Mouse (Mus musculus): ENCODE results near the gene Lamc1.
"Not testable (repeated sequence)": the region's sequence is repeated elsewhere in the genome, so short reads cannot be mapped to it uniquely, and the experiment has no call there.

Lamc1 gene

DNA sequence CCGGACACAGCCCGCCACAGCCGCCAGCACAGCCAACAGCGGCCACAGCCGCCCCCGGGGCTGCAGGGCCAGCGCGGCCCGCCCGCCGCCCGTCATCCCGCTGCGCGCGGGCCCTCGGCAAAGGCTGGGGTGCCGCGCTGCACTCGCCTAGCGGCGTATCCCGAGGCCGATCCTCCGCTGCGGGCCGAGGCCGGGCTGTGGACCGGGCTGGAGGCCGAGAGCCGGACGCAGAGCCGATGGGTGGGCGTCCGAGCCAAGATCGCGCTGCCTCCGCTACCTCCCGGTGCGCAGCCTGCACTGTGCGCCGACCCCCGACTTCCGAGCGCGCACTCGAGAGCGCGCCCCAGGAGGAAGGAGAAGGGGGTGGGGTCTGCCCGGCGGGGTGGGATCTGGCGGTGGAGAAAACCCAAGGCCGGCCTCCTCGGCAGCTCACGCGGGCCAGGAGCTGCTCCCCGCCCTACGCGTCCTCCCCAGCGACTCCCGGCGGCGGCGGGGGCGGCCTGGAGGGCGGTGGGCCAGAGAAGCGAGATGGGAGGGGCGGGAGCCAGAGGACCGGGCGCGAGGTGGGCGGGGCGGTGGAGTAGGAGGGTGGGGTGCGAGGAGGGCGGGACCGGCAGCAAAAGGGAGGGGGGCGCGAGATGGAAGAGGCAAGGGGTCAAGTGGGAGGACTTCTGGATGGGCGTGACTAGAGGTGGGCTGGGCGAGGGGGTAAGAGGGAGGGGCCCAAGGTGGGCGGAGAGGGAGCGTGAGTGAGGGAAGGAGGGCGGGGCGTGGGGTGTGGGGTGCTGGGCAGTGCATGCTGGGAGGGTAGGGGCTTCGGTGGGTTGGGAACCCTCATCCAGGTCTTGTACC lies at the start of gene Lamc1:
TSS of gene Lamc1 (minus strand) at position 343 of the 852 bp plus-strand sequence.
- DNase-seq (ENCODE audit: low read depth, low spot score), result peak; percentile 93

GRCm38 (mm10) chr1:153380746-153381282 lies 48.2 kb upstream of the Lamc1 start:
- DNase-seq (ENCODE audit: low read depth, low spot score), result no peak

DNA sequence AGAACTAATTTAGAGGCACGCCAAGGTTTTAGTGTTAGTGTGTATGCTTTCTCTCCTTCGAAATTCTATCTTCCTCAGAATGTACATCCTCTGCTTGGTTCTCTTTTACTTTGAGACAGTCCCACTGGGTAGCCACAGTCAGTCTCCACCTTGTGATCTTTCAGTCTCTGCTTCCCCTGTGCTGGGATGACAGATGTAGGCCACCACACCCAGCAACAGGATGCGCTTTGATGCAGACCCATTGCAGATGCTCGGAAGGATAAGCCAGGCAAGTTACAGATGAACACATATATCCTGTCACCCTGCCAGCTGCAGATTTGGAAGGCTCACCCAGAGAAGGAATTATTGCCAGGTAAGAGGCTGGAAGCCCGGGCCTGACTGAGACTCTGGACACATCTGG lies 47.2 kb upstream of the Lamc1 start:
- DNase-seq (ENCODE audit: low read depth, low spot score), result no peak

GRCm38 (mm10) chr1:153378587-153378986 lies 46.0 kb upstream of the Lamc1 start:
- no peak for DNase-seq (ENCODE audit: low read depth, low spot score)

DNA sequence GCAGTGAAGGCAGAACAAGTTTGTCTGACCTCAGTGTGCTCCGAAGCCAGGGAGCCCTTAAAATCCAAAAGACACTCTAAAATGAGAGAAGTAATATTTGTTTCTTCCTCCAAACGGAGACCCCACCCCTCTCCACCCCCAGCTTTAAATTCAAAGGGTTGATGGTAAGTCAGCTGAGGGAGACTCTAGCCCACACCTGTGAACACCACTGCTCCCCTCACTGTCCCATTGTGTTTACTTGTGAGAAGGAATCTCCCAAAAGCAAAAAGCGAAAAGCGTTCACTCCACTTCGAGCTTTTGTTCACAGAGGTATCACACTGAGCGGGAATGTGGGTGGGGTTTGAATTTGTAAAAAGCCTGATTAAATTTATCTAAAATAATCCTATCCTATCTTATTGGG lies 43.9 kb upstream of the Lamc1 start:
- no peak for DNase-seq (ENCODE audit: low read depth, low spot score)

GRCm38 (mm10) chr1:153374136-153374535 lies 41.5 kb upstream of the Lamc1 start:
- DNase-seq (ENCODE audit: low read depth, low spot score), result no peak

DNA sequence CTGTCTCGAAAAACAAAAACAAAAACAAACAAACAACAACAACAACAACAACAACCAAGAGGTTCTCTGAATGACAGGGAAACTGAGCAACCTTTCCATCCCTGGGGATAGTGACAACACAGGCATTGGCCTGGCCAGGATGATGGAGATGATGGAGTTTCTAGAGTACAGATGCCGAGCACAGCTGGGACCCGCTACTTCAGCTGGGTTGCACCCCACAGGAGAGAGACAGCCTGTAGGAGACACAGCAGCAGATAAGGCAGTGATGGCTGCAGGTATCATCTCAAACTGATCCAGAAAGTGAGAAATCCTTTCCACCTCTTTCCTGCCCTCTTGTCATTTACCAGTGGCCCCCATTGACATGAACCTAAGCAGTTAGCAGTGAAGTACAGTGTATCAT lies 39.3 kb upstream of the Lamc1 start:
- no peak for DNase-seq (ENCODE audit: low read depth, low spot score)

DNA sequence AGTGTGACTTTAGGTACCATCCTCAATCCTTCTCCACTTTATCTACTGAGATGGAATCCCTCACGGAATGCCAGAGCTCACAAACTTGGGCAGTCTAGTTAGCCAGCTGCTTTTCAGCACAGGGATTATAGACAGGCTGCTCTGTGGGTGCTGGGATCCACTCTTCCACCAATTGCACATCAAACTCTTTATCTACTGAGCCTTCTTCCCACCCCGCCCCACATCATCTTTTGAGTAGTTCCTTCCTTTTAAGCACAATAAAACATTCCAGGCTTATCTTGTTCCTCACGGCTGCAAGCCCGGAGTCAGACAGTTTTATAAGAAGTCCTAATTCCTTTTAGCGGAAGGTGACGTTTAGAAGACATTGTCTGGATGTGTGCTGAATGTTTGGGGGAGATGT lies 36.4 kb upstream of the Lamc1 start:
- DNase-seq (ENCODE audit: low read depth, low spot score), result no peak

- no peak for DNase-seq (ENCODE audit: low read depth, low spot score)
Measured at GRCm38 (mm10) chr1:153367048-153367447, 34.5 kb upstream of the Lamc1 start.

- no peak for DNase-seq (ENCODE audit: low read depth, low spot score)
Measured at GRCm38 (mm10) chr1:153361926-153362325, 29.3 kb upstream of the Lamc1 start.

DNA sequence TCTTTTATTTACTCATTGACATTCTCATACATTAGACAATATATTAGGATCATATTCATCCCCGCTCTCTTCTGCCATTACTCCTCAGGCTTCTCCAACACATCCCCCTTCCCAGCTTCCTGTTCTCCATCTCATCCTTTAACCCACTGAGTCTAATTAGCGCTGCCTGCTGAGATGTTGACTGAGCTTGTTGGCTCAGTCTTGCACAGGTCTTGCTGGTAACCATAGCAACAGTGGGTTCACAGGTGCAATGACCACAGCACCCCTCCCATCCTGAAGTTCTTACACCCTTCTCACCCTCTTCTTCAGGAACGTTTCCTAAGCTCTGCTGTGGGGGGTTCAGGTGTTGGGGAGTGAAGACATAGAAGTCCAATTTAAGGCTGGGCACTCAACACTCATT lies 28.0 kb upstream of the Lamc1 start:
- DNase-seq (ENCODE audit: low read depth, low spot score), result no peak

GRCm38 (mm10) chr1:153357218-153357617 lies 24.6 kb upstream of the Lamc1 start:
- no peak for DNase-seq (ENCODE audit: low read depth, low spot score)

GRCm38 (mm10) chr1:153354466-153354865 lies 21.9 kb upstream of the Lamc1 start:
- peak; percentile 26 for DNase-seq (ENCODE audit: low read depth, low spot score)

DNA sequence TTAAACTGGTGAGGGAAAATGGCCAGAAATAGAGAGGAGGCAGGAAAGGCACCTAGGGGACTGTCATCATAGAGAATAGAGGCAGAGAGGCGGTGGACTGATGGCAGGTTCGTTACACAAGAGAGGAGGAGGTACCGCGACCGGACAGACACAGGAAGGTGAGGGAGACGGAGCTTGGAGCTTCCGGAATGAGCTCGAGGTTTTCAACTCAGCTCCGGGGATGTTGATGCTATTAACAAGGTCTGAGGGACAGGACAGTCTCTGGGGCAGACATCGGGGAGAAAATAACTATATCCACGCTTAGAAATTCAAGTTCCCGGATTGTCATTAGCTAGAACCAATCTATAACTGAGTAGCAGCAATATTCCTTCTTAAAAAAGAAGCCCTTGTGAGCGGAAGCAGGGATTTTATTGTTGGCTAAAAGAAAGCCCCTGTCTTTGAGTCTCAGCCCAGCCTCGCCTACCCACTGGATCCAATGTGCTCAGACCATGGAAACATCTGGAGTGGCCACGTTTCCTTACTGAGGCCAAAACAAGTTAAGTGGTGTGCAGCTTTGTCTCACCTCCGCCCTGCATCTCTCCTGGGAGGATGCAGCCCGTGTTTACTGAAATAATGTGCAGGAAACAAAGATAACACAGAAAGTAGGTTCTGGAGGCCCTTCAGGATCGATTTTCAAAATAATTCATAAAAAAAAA lies 21.3 kb upstream of the Lamc1 start:
- DNase-seq (ENCODE audit: low read depth, low spot score), result no peak

GRCm38 (mm10) chr1:153351034-153351433 lies 18.4 kb upstream of the Lamc1 start:
- DNase-seq (ENCODE audit: low read depth, low spot score), result peak; percentile 81

GRCm38 (mm10) chr1:153347726-153348125 lies 15.1 kb upstream of the Lamc1 start:
- DNase-seq (ENCODE audit: low read depth, low spot score), result no peak

DNA sequence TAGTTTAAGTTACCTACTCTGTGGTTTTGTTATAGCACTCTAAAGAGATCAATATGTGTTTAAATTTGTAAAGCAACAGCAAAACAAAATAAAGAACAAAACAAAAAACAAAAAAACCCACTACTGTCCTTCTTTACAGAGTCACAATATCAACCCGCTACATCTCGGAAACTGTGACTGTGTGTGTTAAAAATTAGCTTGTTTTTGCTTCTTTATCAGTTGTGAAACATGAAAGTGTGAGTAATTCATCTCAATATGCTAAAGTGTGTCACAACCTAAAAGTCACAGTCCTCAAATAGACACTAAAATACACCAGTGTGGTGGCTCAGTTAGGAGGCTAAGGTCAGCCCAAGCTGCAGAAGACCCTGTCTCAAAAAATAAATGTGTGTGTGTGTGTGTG lies 14.5 kb upstream of the Lamc1 start:
- DNase-seq (ENCODE audit: low read depth, low spot score), result no peak

DNA sequence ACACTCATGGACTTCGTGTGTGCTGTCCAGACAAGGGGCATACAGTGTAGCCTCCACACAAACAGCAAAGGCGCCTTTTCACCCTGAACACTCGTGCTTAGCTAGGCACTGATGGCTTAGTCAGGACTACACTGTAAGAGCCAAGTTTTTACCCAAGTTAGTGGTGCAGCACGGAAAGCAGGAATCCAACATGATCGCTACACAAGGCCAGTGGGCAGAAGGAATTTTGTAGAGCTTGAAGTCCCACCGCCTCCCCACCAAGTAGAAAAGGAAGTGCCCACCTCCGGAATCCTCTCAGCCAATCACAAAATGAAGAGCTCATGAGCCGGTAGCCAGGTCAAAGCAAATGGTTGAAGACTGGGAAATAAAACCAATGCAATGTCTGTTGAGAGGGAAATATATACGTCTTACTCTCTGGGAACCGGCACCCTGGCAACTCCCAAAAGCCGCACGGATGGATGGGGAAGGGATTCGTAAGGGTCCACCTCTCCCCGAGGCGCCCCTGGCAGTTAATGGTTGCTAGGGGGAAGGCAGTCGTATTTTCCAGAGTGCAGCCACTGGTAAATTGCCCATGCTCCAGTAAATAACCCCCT lies 13.2 kb upstream of the Lamc1 start:
- no peak for DNase-seq (ENCODE audit: low read depth, low spot score)

- no peak for DNase-seq (ENCODE audit: low read depth, low spot score)
Measured at GRCm38 (mm10) chr1:153345002-153345401, 12.4 kb upstream of the Lamc1 start.

DNA sequence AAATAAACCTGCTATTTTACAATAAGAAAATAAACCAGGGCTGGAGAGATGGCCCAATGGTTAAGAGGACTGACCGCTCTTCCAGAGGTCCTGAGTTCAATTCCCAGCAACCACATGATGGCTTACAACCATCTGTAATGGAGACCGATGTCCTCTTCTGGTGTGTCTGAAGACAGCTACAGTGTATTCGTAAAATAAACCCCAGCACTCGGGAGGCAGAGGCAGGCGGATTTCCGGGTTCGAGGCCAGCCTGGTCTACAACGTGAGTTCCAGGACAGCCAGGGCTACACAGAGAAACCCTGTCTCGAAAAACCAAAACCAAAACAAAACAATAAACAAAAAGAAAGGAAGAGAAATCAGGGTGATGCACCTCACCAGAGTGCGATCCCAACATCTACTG lies 2.9 kb upstream of the Lamc1 start:
- DNase-seq (ENCODE audit: low read depth, low spot score), result not testable (repeated sequence)

GRCm38 (mm10) chr1:153333296-153334121 lies 923 bp upstream of the Lamc1 start:
- peak; percentile 98 for DNase-seq (ENCODE audit: low read depth, low spot score)

Measured in 3T3-L1 (cell line).